Mouse (Mus musculus) hindbrain, embryonic 12.5 days (tissue): ENCODE measurements around the gene Rcan1. TPM values are rescaled to one million over a fixed set of nuclear protein-coding genes. Genes with fewer than 3 reads are reported as not detected.
"Not testable (repeated sequence)": the region's sequence is repeated elsewhere in the genome, so short reads cannot be mapped to it uniquely, and the experiment has no call there.

Experiments used
- ATAC-seq: fragments of 200-750 bp; cut with Nextera tagmentation; 2 replicates; pipeline ENCODE4 v1.8.0; 2017; ENCODE audit warnings: moderate TSS enrichment; ENCODE audit not compliant: low FRiP score
- H3K27ac ChIP-seq: fragments of 300-500 bp; sonication (generic); 2 replicates; pipeline ENCODE4 v1.5.1; 2016; ENCODE audit warnings: mild to moderate bottlenecking
- H3K27me3 ChIP-seq: fragments of 300-500 bp; sonication (generic); 2 replicates; pipeline ENCODE4 v1.6.1; 2016; ENCODE audit warnings: mild to moderate bottlenecking
- H3K36me3 ChIP-seq: fragments of 300-500 bp; sonication (generic); 2 replicates; pipeline ENCODE4 v1.6.1; 2016; ENCODE audit warnings: mild to moderate bottlenecking
- H3K4me1 ChIP-seq: fragments of 300-500 bp; sonication (generic); 2 replicates; pipeline ENCODE4 v1.6.1; 2016
- H3K4me2 ChIP-seq: fragments of 300-500 bp; sonication (generic); replicated peaks from 2 replicates; pipeline ENCODE4 v1.6.1; 2016; ENCODE audit warnings: mild to moderate bottlenecking
- H3K4me3 ChIP-seq: fragments of 300-500 bp; sonication (generic); 2 replicates; pipeline ENCODE4 v1.5.1; 2016; ENCODE audit warnings: mild to moderate bottlenecking
- H3K9ac ChIP-seq: fragments of 300-500 bp; sonication (generic); 2 replicates; pipeline ENCODE4 v1.6.1; 2016; ENCODE audit warnings: mild to moderate bottlenecking, moderate library complexity
- H3K9me3 ChIP-seq: fragments of 300-500 bp; sonication (generic); replicated peaks from 2 replicates; pipeline ENCODE4 v1.6.1; 2016; ENCODE audit warnings: mild to moderate bottlenecking
- WGBS: fragments of 180-500 bp; shearing (Covaris S2); methylation state at CpG from one replicate; pipeline ENCODE4 v1.1.7; 2016; 5-methylcytosine and 5-hydroxymethylcytosine counted together
- polyA plus RNA-seq: library from polyadenylated mRNA; unstranded; fragments of >200 nt; fragmentation: Nextera tagmentation; extraction: Ambion mirVana; gene quantifications from 2 replicates; pipeline ENCODE4 v1.2.1, GENCODE M21; 2016

Rcan1 gene
- polyA plus RNA-seq, result 44.5 and 47.2 TPM in 2 replicates

- no peaks in the 10 kb centered on the region; the same call in 1 of the 2 replicates for H3K27me3 ChIP-seq
- H3K9ac ChIP-seq, result no peak within 1 kb of the TSS
- H3K9me3 ChIP-seq, result no peaks in the 10 kb centered on the region
- no peak within 1 kb of the TSS for H3K27ac ChIP-seq
- no peak for ATAC-seq
- no peaks in the 10 kb centered on the region for H3K36me3 ChIP-seq
- no peak within 1 kb of the TSS for H3K4me2 ChIP-seq
- WGBS, result 72% methylated on average over 6 of the region's 6 CpGs
- H3K4me1 ChIP-seq, result no peaks in the 10 kb centered on the region
- no peak within 1 kb of the TSS for H3K4me3 ChIP-seq
Observed at GRCm38 (mm10) chr16:92470706-92471105, at the start of gene Rcan1. Rcan1 (minus strand) TSS chr16:92470867.

GRCm38 (mm10) chr16:92519820-92520492, 49.3 kb upstream of the Rcan1 start:
- WGBS, result 55% methylated on average over 13 of the region's 13 CpGs
- H3K4me2 ChIP-seq, result no peak overlapping the region
- no peaks in the 10 kb centered on the region for H3K36me3 ChIP-seq
- H3K4me1 ChIP-seq, result no peaks in the 10 kb centered on the region
- H3K27ac ChIP-seq, result no peak overlapping the region
- H3K27me3 ChIP-seq, result no peaks in the 10 kb centered on the region
- ATAC-seq, result no peak
- H3K9me3 ChIP-seq, result no peaks in the 10 kb centered on the region
- no peak overlapping the region for H3K9ac ChIP-seq
- H3K4me3 ChIP-seq, result no peak overlapping the region

- no peak for ATAC-seq
- H3K9me3 ChIP-seq, result no peaks in the 10 kb centered on the region
- 63% methylated on average over 4 of the region's 4 CpGs for WGBS
- no peaks in the 10 kb centered on the region for H3K4me1 ChIP-seq
- H3K4me2 ChIP-seq, result no peak overlapping the region
- H3K36me3 ChIP-seq, result no peaks in the 10 kb centered on the region
- no peak overlapping the region for H3K9ac ChIP-seq
- H3K27ac ChIP-seq, result no peak overlapping the region
- no peaks in the 10 kb centered on the region for H3K27me3 ChIP-seq
- no peak overlapping the region for H3K4me3 ChIP-seq
Observed at GRCm38 (mm10) chr16:92518718-92519117, 48.1 kb upstream of the Rcan1 start.

- H3K4me1 ChIP-seq, result no peaks in the 10 kb centered on the region
- WGBS, result 89% methylated on average over 9 of the region's 9 CpGs
- no peaks in the 10 kb centered on the region for H3K36me3 ChIP-seq
- no peak overlapping the region for H3K9ac ChIP-seq
- no peak overlapping the region for H3K4me3 ChIP-seq
- no peaks in the 10 kb centered on the region for H3K9me3 ChIP-seq
- H3K4me2 ChIP-seq, result no peak overlapping the region
- H3K27me3 ChIP-seq, result no peaks in the 10 kb centered on the region
- no peak for ATAC-seq
- H3K27ac ChIP-seq, result no peak overlapping the region
Observed at GRCm38 (mm10) chr16:92516139-92516538, 45.5 kb upstream of the Rcan1 start.

- WGBS, result 80% methylated on average over 9 of the region's 9 CpGs
- not testable (repeated sequence) for H3K9ac ChIP-seq, ATAC-seq, H3K4me1 ChIP-seq, H3K27me3 ChIP-seq, H3K4me3 ChIP-seq, H3K36me3 ChIP-seq, H3K27ac ChIP-seq, H3K9me3 ChIP-seq, H3K4me2 ChIP-seq
Observed at GRCm38 (mm10) chr16:92514896-92515295, 44.2 kb upstream of the Rcan1 start.

- Histone ChIP-seq H3K36me3 (no peaks in the 10 kb centered on the region), H3K4me2 (no peak overlapping the region), H3K9me3 (no peaks in the 10 kb centered on the region), H3K27me3 (no peaks in the 10 kb centered on the region), H3K9ac (no peak overlapping the region), H3K27ac (no peak overlapping the region), H3K4me1 (no peaks in the 10 kb centered on the region), H3K4me3 (no peak overlapping the region)
- ATAC-seq, result no peak
- WGBS, result 49% methylated on average over 5 of the region's 5 CpGs
Observed at GRCm38 (mm10) chr16:92511773-92512391, 41.2 kb upstream of the Rcan1 start.

- ATAC-seq, result no peak
- H3K4me3 ChIP-seq, result no peak overlapping the region
- no peak overlapping the region for H3K9ac ChIP-seq
- no peaks in the 10 kb centered on the region for H3K4me1 ChIP-seq
- no peaks in the 10 kb centered on the region for H3K9me3 ChIP-seq
- H3K36me3 ChIP-seq, result no peaks in the 10 kb centered on the region
- no peaks in the 10 kb centered on the region for H3K27me3 ChIP-seq
- 75% methylated on average over 13 of the region's 13 CpGs for WGBS
- no peak overlapping the region for H3K27ac ChIP-seq
- no peak overlapping the region for H3K4me2 ChIP-seq
Observed at GRCm38 (mm10) chr16:92510835-92511772, 40.4 kb upstream of the Rcan1 start.

- 85% methylated on average over 4 of the region's 4 CpGs for WGBS
- Histone ChIP-seq H3K27me3 (no peaks in the 10 kb centered on the region), H3K9me3 (no peaks in the 10 kb centered on the region), H3K27ac (no peak overlapping the region), H3K9ac (no peak overlapping the region), H3K4me1 (no peaks in the 10 kb centered on the region), H3K4me2 (no peak overlapping the region), H3K36me3 (no peaks in the 10 kb centered on the region), H3K4me3 (no peak overlapping the region)
- ATAC-seq, result no peak
Observed at GRCm38 (mm10) chr16:92507573-92507972, 36.9 kb upstream of the Rcan1 start.

- H3K4me3 ChIP-seq, result no peak overlapping the region
- no peaks in the 10 kb centered on the region for H3K36me3 ChIP-seq
- H3K27ac ChIP-seq, result no peak overlapping the region
- H3K9ac ChIP-seq, result no peak overlapping the region
- H3K9me3 ChIP-seq, result no peaks in the 10 kb centered on the region
- ATAC-seq, result no peak
- peaks cover 33% of the 10 kb centered on the region for H3K27me3 ChIP-seq
- H3K4me1 ChIP-seq, result peaks cover 12% of the 10 kb centered on the region
- H3K4me2 ChIP-seq, result no peak overlapping the region
- WGBS, result 73% methylated on average over 5 of the region's 5 CpGs
Observed at GRCm38 (mm10) chr16:92503105-92503504, 32.4 kb upstream of the Rcan1 start.

GRCm38 (mm10) chr16:92500534-92500933, 29.9 kb upstream of the Rcan1 start:
- 86% methylated on average over 8 of the region's 8 CpGs for WGBS
- H3K4me1 ChIP-seq, result peaks cover 13% of the 10 kb centered on the region
- H3K4me3 ChIP-seq, result no peak overlapping the region
- no peak overlapping the region for H3K4me2 ChIP-seq
- no peak for ATAC-seq
- H3K9ac ChIP-seq, result no peak overlapping the region
- no peak overlapping the region for H3K27ac ChIP-seq
- H3K36me3 ChIP-seq, result no peaks in the 10 kb centered on the region
- H3K9me3 ChIP-seq, result no peaks in the 10 kb centered on the region
- H3K27me3 ChIP-seq, result peaks cover 54% of the 10 kb centered on the region

- Histone ChIP-seq H3K27me3 (peaks cover 59% of the 10 kb centered on the region), H3K36me3 (no peaks in the 10 kb centered on the region), H3K9ac (peak overlapping the region; percentile 53; the same call in 1 of the 2 replicates), H3K4me2 (peak overlapping the region; percentile 88), H3K4me1 (peaks cover 13% of the 10 kb centered on the region), H3K4me3 (peak overlapping the region; percentile 49), H3K27ac (no peak overlapping the region), H3K9me3 (no peaks in the 10 kb centered on the region)
- no peak for ATAC-seq
- WGBS, result 24% methylated on average over 15 of the region's 15 CpGs
Observed at GRCm38 (mm10) chr16:92499324-92499723, 28.7 kb upstream of the Rcan1 start.

GRCm38 (mm10) chr16:92498589-92498981, 27.9 kb upstream of the Rcan1 start:
- Histone ChIP-seq H3K9ac (peak overlapping the region; percentile 53), H3K27ac (no peak overlapping the region), H3K4me2 (peak overlapping the region; percentile 88), H3K4me1 (peaks cover 13% of the 10 kb centered on the region), H3K9me3 (no peaks in the 10 kb centered on the region), H3K4me3 (peak overlapping the region; percentile 49), H3K27me3 (peaks cover 59% of the 10 kb centered on the region), H3K36me3 (no peaks in the 10 kb centered on the region)
- under 1% methylated on average over 32 of the region's 34 CpGs for WGBS
- peak; percentile 52; the same call in 1 of the 2 replicates for ATAC-seq
